Mouse (Mus musculus) spleen, adult 2 months (tissue): ENCODE measurements around the gene Abcg2.

Source experiments
- CTCF ChIP-seq: fragments of 200-500 bp; IDR thresholded peaks from 2 replicates; pipeline ENCODE4 v1.5.1; 2011; ENCODE audit warnings: mild to moderate bottlenecking, inconsistent platforms; ENCODE audit not compliant: insufficient read depth, insufficient read length, insufficient replicate concordance; ENCODE audit errors: extremely low read depth
- POLR2A ChIP-seq: fragments of 200-500 bp; IDR thresholded peaks from 2 replicates; pipeline ENCODE4 v1.6.1; 2011; ENCODE audit warnings: low read depth, low read length, inconsistent platforms

DNA sequence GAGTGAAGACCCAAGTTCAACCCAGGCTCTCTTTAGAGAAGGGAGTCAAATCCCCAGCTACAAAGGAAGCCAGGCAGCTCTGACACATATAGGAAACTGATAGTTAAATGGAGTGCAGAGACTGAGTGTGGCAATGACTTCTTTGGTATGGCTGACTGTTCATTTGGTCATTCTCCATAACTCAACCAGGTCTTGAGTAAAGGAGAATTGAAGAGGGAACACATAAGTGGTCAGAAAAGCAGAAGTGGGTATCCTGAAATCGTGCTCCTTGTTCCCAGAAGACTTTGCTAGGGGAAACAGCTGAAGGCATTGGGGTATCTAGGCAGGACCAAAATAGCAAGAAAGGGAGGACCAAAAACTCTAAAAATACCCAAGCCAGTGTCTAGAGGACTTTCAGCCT, 126.0 kb downstream of the Abcg2 start:
- TF ChIP-seq POLR2A (no peak), CTCF (no peak)
